Mouse (Mus musculus) bone marrow macrophage, adult 2 months (primary cell): ENCODE data around the gene Ap3m1.

Experiments
- CTCF ChIP-seq: IDR thresholded peaks from 2 replicates; pipeline ENCODE4 v1.5.1; 2012; ENCODE audit warnings: low read depth, mild to moderate bottlenecking, low read length, moderate library complexity
- POLR2A ChIP-seq: IDR thresholded peaks from 2 replicates; pipeline ENCODE4 v1.6.1; 2012; ENCODE audit warnings: mild to moderate bottlenecking, low read depth, low read length, borderline replicate concordance

- TF ChIP-seq CTCF (peak; percentile 45; the same call in 1 of the 2 replicates), POLR2A (no peak)
Observed at GRCm38 (mm10) chr14:21050734-21051133, 1.6 kb downstream of the Ap3m1 start.
